Mouse (Mus musculus) mesoderm, embryonic 11.5 days (tissue): ENCODE measurements around the gene Tspyl1.
"Not testable (repeated sequence)": the region's sequence is repeated elsewhere in the genome, so short reads cannot be mapped to it uniquely, and the experiment has no call there.

Experiments
- DNase-seq: peaks from one replicate; pipeline ENCODE4 v3.0.0-alpha.2; 2012; ENCODE audit warnings: low read depth, low spot score

Tspyl1 gene

GRCm38 (mm10) chr10:34281962-34282388, at the start of gene Tspyl1:
Gene Tspyl1 (plus strand): TSS chr10:34282190.
- DNase-seq: peak; percentile 98

DNA sequence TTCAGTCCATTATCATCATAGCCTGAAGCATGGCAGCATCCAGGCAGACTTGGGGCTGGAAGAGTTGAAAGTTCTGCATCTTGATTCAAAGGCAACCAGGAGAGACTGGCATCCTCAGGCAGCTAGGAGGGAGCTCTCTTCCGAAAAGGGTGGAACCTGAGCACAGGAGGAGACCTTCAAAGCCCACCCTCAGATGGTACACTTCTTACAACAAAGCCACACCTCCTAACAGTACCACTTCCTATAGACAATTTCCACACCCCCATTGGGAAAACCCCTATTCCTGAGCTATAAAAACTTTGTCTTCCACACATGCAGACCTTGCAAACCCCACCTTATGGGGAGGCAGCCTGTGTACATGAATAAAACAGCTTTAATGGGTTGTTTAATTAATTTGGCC, 48.6 kb upstream of the Tspyl1 start:
- no peak for DNase-seq

DNA sequence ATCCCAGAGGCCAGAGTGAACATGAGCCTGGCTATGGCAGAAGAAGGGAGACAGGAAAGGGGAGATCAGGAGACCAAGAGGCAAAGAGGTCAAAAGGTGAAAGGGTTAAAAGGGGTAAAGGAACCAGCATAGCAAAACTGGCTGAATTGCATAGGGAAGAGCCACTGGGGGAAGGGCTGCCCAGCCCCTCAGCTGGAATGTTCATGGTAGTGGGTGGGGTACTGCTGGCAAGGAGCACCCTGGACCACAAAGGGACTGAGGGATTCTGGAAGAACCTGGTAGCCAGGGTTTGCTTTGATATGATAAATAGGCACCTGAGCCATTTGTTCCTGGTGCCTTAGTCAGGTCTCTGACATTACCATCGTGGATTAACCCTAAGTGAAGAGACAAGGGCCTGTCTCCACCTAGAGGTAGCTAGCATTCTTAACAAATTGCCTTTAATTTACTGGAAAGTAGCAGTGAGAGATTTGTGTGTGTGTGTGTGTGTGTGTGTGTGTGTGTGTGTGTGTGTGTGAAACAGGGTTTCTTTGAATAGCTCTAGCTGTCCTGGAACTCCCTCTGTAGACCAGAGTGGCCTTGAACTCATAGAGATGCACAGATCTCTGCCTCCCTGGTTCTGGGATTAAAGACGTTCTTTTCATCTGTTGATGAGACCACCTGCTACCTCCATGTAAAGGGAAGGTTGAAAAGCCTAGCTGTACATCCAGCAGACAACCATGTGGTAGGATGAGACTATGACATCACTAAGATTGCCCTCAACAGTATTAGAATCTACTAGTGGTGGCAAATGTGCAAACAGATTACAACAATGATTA, 47.9 kb upstream of the Tspyl1 start:
- DNase-seq: no peak

DNA sequence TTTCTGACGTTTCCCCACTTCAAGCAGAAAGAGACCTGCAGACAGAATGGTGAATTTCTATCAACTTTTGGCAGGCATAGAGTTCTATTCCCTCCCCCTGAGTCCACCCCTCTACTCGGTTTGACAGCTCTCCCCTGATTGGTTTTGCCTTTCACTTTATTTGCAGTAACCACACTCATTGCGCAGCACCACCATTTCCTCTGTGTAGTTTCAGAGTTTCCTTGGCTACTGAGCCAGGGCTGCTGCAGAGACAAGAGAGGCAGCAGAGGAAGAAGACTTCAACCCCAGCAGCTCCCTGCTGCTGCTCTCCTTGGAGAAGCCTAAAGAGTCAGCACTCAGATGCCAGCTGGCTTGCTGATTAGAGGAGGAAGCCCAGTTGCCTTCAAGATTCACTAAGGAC, 46.6 kb upstream of the Tspyl1 start:
- no peak for DNase-seq

GRCm38 (mm10) chr10:34236569-34236968, 45.4 kb upstream of the Tspyl1 start:
- no peak for DNase-seq

- DNase-seq: no peak
Measured at GRCm38 (mm10) chr10:34238536-34238935, 43.5 kb upstream of the Tspyl1 start.

DNA sequence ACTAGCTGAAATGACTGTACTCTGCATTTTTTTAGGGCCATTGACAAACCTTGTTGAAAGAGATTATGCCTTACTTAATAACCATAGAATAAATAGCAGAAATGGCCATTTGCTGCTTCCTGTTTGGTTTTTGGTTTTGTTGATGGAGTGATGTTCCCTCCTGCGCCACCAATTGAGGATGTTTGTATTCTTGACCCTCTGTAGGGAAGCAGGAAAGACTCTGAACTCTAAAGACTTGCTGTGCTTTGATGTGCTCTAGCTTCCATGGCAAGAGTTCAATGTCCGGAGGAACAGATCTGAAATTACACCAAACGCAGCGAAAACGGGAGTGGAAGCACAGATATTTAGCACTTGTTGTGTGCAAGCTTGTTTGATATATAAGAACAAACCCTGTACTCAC, 37.2 kb upstream of the Tspyl1 start:
- DNase-seq: no peak

GRCm38 (mm10) chr10:34246106-34246505, 35.9 kb upstream of the Tspyl1 start:
- DNase-seq: no peak

GRCm38 (mm10) chr10:34247757-34248156, 34.2 kb upstream of the Tspyl1 start:
- DNase-seq: no peak

DNA sequence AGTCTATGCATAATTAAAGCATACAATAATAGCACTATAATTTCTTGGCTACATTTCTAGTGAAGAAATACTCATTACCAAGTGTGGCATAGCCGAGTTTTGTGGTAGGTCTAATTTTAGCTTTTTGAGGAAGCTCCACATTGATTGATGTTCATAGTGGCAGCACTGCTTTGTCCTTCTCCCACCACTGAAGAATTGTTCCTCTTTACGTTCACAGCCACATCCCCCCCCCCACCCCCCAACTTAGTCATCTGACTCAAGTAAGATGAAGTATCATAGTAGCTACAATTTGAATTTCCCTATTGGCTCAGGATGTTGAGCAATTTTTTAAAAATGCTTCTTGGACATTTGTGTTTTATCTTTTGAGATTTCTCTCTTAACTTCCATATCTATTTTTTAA, 32.4 kb upstream of the Tspyl1 start:
- DNase-seq: no peak

DNA sequence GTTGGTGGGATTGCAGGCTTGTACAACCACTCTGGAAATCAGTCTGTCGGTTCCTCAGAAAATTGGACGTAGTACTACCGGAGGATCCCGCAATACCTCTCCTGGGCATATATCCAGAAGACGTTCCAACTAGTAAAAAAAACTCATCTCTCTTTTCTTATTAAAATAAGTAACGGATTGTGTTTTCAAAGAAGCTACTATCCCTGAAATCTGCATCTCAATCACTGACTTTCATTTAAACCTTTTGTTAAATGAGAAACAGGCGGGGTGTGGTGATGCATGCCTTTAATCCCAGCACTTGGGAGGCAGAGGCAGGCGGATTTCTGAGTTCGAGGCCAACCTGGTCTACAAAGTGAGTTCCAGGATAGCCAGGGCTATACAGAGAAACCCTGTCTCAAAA, 29.2 kb upstream of the Tspyl1 start:
- DNase-seq: not testable (repeated sequence)

GRCm38 (mm10) chr10:34265106-34265505, 16.9 kb upstream of the Tspyl1 start:
- no peak for DNase-seq

DNA sequence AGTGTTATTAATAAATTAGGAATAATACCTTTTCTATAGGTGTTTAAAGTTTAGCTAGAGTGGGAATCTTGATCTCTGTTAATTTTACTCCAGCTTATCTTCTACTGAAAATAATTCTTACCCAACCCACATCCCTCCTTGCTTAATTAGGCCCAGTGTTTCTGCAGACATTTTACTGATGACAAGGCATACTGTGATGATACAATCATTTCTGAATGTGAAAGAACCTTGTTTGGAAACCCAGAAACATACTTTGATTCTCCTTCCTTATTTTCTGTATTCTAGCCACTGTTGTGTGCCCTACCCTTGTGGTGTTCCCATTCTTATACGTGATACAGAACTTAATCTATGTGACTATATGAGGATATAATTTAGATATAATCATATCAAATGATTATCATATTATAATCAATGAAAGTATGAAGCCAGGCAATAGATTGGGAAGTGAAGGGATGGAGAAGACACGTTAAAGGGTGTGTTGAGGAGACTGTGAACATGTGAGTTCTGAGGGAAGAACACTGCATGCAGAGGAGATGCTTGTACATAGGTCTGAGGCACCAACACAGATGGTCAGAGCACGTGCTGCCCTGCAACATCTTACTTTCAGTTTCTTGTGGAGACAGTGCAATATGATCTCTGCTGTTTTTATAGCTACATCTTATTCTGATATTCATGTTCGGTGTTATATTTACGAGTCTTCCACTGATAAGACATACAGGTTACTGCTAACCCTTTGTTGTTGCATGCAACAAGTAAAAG, 14.5 kb upstream of the Tspyl1 start:
- DNase-seq: no peak

DNA sequence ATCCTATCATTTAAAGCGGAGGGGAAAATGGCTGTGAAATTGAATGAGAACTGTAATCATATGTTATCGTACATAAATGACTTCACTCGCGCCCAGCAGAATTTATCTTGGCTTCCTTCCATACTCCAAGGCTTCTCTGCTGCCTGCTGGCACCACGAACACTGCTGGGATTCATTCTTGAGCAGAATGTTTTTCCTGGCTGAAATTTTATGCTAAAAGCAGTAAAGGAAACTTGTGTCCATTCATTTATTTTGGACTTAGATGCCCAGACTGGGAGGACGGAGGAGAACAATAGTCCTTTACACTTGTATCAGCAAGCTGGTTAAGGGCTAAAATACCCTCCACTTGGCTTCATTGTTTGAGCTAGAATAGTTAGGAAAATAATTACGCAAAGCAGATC, 10.3 kb upstream of the Tspyl1 start:
- no peak for DNase-seq

- DNase-seq: peak; percentile 79
Measured at GRCm38 (mm10) chr10:34280591-34281175, 1.3 kb upstream of the Tspyl1 start.

- DNase-seq: peak; percentile 37
Measured at GRCm38 (mm10) chr10:34281211-34281961, 604 bp upstream of the Tspyl1 start.

GRCm38 (mm10) chr10:34282420-34283238, 639 bp downstream of the Tspyl1 start:
- DNase-seq: peak; percentile 34

- no peak for DNase-seq
Measured at GRCm38 (mm10) chr10:34296911-34297298, 14.9 kb downstream of the Tspyl1 start.

DNA sequence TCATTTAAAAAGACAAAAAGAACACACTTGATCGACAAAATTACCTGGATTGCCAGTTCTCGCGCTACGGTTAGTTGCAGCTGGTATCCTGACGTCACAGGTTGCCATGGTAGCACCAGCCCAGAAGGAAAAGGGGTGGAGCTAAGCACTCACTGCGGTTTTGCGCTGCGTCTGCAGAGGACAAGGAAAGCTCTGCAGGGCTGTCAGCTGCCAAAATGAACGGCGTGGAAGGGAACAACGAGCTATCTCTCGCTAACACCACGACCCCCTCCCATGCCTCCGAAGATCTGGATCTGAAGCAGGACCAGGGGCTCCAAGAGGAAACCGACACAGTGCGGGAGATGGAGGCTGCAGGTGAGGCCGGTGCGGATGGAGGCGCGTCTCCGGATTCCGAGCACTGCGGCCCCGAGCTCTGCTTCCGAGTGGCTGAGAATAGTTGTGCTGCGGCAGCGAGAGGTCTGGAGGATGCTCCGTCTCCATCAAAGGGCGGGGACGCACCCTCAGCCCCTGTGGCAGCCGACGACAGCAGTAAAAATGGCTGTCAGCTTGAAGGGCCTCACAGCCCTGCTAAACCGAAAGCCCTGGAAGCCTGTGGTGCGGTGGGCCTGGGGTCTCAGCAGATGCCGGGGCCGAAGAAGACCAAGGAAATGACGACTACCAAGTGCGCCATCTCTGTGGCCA, 15.4 kb downstream of the Tspyl1 start, which contains the start of gene Tspyl4:
Gene Tspyl4, plus strand, starts transcription at position 144 of the 681 bp plus-strand sequence.
- peak; percentile 96 for DNase-seq
